Mouse (Mus musculus) limb, embryonic 14.5 days (tissue): ENCODE measurements around the gene Chrnb1. TPM values are rescaled to one million over a fixed set of nuclear protein-coding genes. Genes with fewer than 3 reads are reported as not detected.

ENCODE experiments used
- ATAC-seq: fragments of 200-750 bp; cut with Nextera tagmentation; 2 replicates; pipeline ENCODE4 v1.8.0; 2017; ENCODE audit warnings: low read depth, moderate number of reproducible peaks, moderate TSS enrichment; ENCODE audit not compliant: low FRiP score
- DNase-seq: peaks from one replicate; pipeline ENCODE4 v3.0.0-alpha.2; 2015; ENCODE audit warnings: low spot score
- H3K27ac ChIP-seq: fragments of 300-500 bp; sonication (generic); replicated peaks from 2 replicates; pipeline ENCODE4 v1.5.1; 2014; ENCODE audit warnings: low read depth, mild to moderate bottlenecking, low read length, moderate library complexity, mixed read lengths
- H3K27me3 ChIP-seq: fragments of 300-500 bp; sonication (generic); 2 replicates; pipeline ENCODE4 v1.6.1; 2014; ENCODE audit warnings: low read length, mixed read lengths; ENCODE audit not compliant: control insufficient read depth, insufficient read depth
- H3K36me3 ChIP-seq: fragments of 300-500 bp; sonication (generic); 2 replicates; pipeline ENCODE4 v1.6.1; 2014; ENCODE audit warnings: mild to moderate bottlenecking, low read length, moderate library complexity, mixed read lengths; ENCODE audit not compliant: control insufficient read depth, insufficient read depth
- H3K4me1 ChIP-seq: fragments of 300-500 bp; sonication (generic); 2 replicates; pipeline ENCODE4 v1.6.1; 2014; ENCODE audit warnings: antibody characterized with exemption, low read length, mixed read lengths; ENCODE audit not compliant: control insufficient read depth, insufficient read depth
- H3K4me2 ChIP-seq: fragments of 300-500 bp; sonication (generic); replicated peaks from 2 replicates; pipeline ENCODE4 v1.6.1; 2014; ENCODE audit warnings: low read depth, mild to moderate bottlenecking, low read length, moderate library complexity; ENCODE audit not compliant: severe bottlenecking
- H3K4me3 ChIP-seq: fragments of 300-500 bp; sonication (generic); replicated peaks from 2 replicates; pipeline ENCODE4 v1.5.1; 2014; ENCODE audit warnings: low read length
- H3K9ac ChIP-seq: fragments of 300-500 bp; sonication (generic); 2 replicates; pipeline ENCODE4 v1.6.1; 2014; ENCODE audit warnings: mild to moderate bottlenecking, low read depth, low read length, moderate library complexity; ENCODE audit not compliant: severe bottlenecking
- H3K9me3 ChIP-seq: fragments of 300-500 bp; sonication (generic); 2 replicates; pipeline ENCODE4 v1.6.1; 2016; ENCODE audit warnings: low read length; ENCODE audit not compliant: control insufficient read depth
- POLR2A ChIP-seq: fragments of 200-500 bp; IDR thresholded peaks from 2 replicates; pipeline ENCODE4 v1.8.0; 2012; ENCODE audit warnings: inconsistent platforms, mild to moderate bottlenecking, moderate library complexity, borderline replicate concordance; ENCODE audit not compliant: insufficient read depth, insufficient read length; ENCODE audit errors: extremely low read depth
- WGBS: fragments of 180-500 bp; shearing (Covaris S2); extraction: QIAGEN DNeasy Blood & Tissue Kit; methylation state at CpG from one replicate; pipeline ENCODE4 v1.1.7; 2014; 5-methylcytosine and 5-hydroxymethylcytosine counted together
- polyA plus RNA-seq, 2 experiments: library from polyadenylated mRNA; depleted of rRNA in 1 of 2; stranded (reverse) in 1 of 2; unstranded in 1 of 2; fragments of >200 nt; fragmentation: Nextera tagmentation in 1 of 2; extraction: Ambion mirVana in 1 of 2; gene quantifications; 2 replicates each; pipeline versions ENCODE4 v1.2.1 to v1.2.3; 2012 to 2014

Chrnb1 gene
- polyA plus RNA-seq, 2 experiments, result 19.0 to 69.4 TPM

DNA sequence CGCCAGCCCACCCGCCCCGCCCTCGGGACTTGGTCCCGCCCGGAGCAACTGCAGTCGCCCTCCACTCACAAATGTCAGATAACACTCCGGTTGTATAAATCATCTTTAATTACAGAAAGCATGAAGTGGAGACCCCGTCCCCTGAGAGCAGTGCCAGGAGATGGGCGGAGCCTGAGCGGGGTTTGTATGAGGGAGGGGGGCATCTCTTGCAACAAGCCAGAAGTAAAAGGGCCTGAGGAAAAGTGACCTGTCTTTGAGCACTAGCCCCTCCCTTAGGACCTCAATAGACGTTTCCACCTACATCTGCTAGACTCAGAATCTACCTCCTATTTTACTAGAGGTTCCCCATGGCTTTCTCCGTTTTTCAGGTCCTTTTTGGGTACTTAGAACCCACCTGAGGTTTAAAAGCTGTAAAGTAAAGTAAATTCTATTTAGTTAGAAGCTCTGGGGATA lies 266 bp upstream of the Chrnb1 start:
- peak overlapping the region; percentile 52; the same call in 1 of the 2 replicates for H3K9ac ChIP-seq

DNA sequence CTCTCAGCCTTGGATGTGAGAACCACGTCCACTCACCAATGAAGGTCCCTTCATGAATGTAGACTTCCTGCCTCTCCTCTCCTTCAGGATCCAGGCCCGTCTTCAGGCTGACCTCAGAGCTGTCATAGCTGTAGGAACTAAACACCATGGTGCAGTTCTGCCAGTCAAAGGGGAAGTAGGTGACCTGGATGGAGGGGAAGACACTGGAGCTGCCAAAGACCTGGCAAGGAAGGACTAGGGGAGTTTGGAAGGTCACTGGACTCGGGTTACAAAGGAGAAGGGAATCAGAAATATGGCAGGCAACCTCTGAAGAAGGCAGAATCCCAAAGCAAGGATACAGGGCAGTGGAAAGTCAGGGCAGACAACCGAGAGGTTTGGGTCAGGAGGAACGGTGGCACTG lies 2.3 kb downstream of the Chrnb1 start:
- H3K4me3 ChIP-seq, result no peak overlapping the region
- TF ChIP-seq POLR2A, result no peak
- no peaks in the 10 kb centered on the region for H3K9me3 ChIP-seq
- no peaks in the 10 kb centered on the region for H3K36me3 ChIP-seq
- no peak overlapping the region for H3K27ac ChIP-seq
- ATAC-seq, result no peak
- no peak overlapping the region for H3K4me2 ChIP-seq
- DNase-seq, result no peak
- no peaks in the 10 kb centered on the region for H3K27me3 ChIP-seq
- H3K9ac ChIP-seq, result no peak overlapping the region
- H3K4me1 ChIP-seq, result peaks cover 4% of the 10 kb centered on the region
- WGBS, result 61% methylated on average over 5 of the region's 5 CpGs

More for the DNA sequence above, 266 bp upstream of the Chrnb1 start:
- no peak for TF ChIP-seq POLR2A
- no peaks in the 10 kb centered on the region for H3K36me3 ChIP-seq
- no peak for DNase-seq
- peak overlapping the region; percentile 48 for H3K4me3 ChIP-seq
- WGBS, result 2% methylated on average over 13 of the region's 13 CpGs
- H3K27me3 ChIP-seq, result no peaks in the 10 kb centered on the region
- no peak for ATAC-seq
- peak overlapping the region; percentile 91 for H3K4me2 ChIP-seq
- H3K27ac ChIP-seq, result no peak overlapping the region
- H3K9me3 ChIP-seq, result no peaks in the 10 kb centered on the region
- peaks cover 16% of the 10 kb centered on the region for H3K4me1 ChIP-seq

DNA sequence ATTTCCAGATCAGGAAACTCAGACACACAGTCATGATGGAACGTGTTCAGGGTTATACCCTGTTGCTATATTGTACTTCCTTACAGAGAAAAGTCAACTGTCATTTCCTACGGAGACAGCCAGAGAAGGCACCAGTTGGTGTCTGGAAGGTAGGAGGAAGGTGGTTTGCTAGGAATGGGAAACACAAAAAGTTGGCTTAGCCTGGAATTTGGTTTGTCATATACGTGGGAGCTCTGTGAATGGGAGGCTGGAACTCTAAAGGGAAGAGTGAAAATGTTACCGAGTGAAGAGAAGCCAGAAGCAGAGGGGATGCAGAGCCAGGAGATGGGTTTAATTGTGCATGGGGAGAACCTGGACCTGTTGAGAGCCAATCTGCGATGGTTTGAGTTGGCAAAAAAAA lies 4.3 kb downstream of the Chrnb1 start:
- no peaks in the 10 kb centered on the region for H3K9me3 ChIP-seq
- peaks cover 4% of the 10 kb centered on the region for H3K4me1 ChIP-seq
- no peak overlapping the region for H3K9ac ChIP-seq
- H3K4me2 ChIP-seq, result no peak overlapping the region
- no peaks in the 10 kb centered on the region for H3K27me3 ChIP-seq
- no peak overlapping the region for H3K27ac ChIP-seq
- no peaks in the 10 kb centered on the region for H3K36me3 ChIP-seq
- WGBS, result 66% methylated on average over 5 of the region's 5 CpGs
- TF ChIP-seq POLR2A, result no peak
- DNase-seq (no peak), ATAC-seq (no peak)
- H3K4me3 ChIP-seq, result no peak overlapping the region

DNA sequence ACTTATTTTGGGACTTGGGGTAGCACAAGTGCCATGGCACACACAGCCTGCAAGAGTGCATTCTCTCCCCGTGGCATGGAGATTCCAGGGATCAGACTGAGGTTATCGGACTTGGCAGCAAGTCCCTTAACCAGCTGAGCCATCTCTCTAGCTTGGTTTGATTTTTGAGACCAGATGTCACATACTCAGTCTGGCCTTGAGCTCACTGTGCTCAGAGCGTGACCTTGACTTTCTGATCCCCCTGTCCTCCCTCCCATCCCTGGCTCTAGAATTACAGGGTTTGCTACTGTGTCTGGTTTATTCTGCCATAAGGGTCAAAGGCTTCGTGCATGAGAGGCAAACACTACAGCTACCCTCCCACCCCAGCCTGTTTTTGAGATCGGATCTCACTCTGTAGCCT lies 6.3 kb downstream of the Chrnb1 start:
- Histone ChIP-seq H3K4me1 (no peaks in the 10 kb centered on the region), H3K9me3 (no peaks in the 10 kb centered on the region), H3K36me3 (no peaks in the 10 kb centered on the region), H3K4me2 (no peak overlapping the region), H3K27ac (no peak overlapping the region), H3K4me3 (no peak overlapping the region), H3K27me3 (no peaks in the 10 kb centered on the region), H3K9ac (no peak overlapping the region)
- WGBS, result 65% methylated on average over 5 of the region's 5 CpGs
- no peak for TF ChIP-seq POLR2A
- ATAC-seq (no peak), DNase-seq (no peak)

DNA sequence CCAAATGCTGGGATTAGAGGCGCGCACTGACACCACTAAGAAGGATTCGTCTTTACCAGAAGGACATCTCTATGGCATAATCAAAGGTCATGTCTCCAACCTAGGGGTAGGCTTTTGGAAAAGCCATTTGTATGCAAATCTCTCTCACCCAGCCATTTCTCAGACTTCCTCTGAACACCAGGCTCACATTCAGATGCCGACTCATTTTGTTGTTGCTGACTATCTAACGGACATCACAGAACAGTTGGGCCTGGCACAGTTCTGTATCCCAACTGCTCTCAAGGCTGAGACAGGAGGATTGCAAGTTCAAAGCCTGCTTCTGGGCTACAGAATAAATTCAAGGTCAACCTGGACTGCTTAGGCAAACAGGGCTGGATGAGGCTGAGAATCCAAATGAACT lies 8.4 kb downstream of the Chrnb1 start:
- no peaks in the 10 kb centered on the region for H3K9me3 ChIP-seq
- no peak overlapping the region for H3K4me2 ChIP-seq
- no peak overlapping the region for H3K27ac ChIP-seq
- no peak overlapping the region for H3K4me3 ChIP-seq
- no peak for TF ChIP-seq POLR2A
- H3K9ac ChIP-seq, result no peak overlapping the region
- no peaks in the 10 kb centered on the region for H3K4me1 ChIP-seq
- no peaks in the 10 kb centered on the region for H3K27me3 ChIP-seq
- H3K36me3 ChIP-seq, result no peaks in the 10 kb centered on the region
- ATAC-seq, result no peak
- WGBS, result 88% methylated on average over 5 of the region's 5 CpGs
- DNase-seq, result no peak
